Mouse (Mus musculus): ENCODE results near the gene Muc3a. TPM values are rescaled to one million over a fixed set of nuclear protein-coding genes. Genes with fewer than 3 reads are reported as not detected.

Muc3a gene
- total RNA-seq (2012; rRNA removed) = 12.7 and 16.1 TPM in 2 replicates
- 10 to 100 TPM in 1 of 2 experiments, not detected in 1; 16.9 TPM for polyA plus RNA-seq (2012; ENCODE audit: insufficient read depth in 1 of 2, insufficient read length in 2 of 2, low read depth in 1 of 2, low replicate concordance in 2 of 2, missing spikeins in 1 of 2)

- H3K27ac ChIP-seq (ENCODE audit: control insufficient read depth, low read depth, low read length) = no peak within 1 kb of the TSS
- H3K4me1 ChIP-seq (ENCODE audit: control insufficient read depth in 1 of 2, insufficient read depth in 2 of 2, low read length in 2 of 2) = no peaks in the 10 kb centered on the region
- no peaks in the 10 kb centered on the region for H3K27me3 ChIP-seq (ENCODE audit: control insufficient read depth in 1 of 2, insufficient read depth in 2 of 2, low read length in 2 of 2)
- H3K36me3 ChIP-seq (ENCODE audit: control insufficient read depth in 1 of 2, insufficient read depth in 2 of 2, low read length in 2 of 2) = no peaks in the 10 kb centered on the region
- no peak for TF ChIP-seq ELF1 (IDR thresholded peaks at IDR 0.05; ENCODE audit: low read depth, low read length)
- no peak for TF ChIP-seq ZNF384 (IDR thresholded peaks at IDR 0.05; ENCODE audit: low read depth, low read length)
- TF ChIP-seq NELFE (IDR thresholded peaks at IDR 0.05; ENCODE audit: low read depth, low read length) = no peak
- TF ChIP-seq POLR2A (IDR thresholded peaks at IDR 0.05; ENCODE audit: control insufficient read depth in 1 of 2, insufficient read depth in 1 of 2, low read depth in 1 of 2, low read length in 2 of 2, poor library complexity in 1 of 2) = no peak
- TF ChIP-seq RCOR1 (IDR thresholded peaks at IDR 0.05; ENCODE audit: low read depth, low read length) = no peak
- TF ChIP-seq MAFK (IDR thresholded peaks at IDR 0.05; ENCODE audit: borderline replicate concordance, low read depth, low read length) = no peak
- no peak for TF ChIP-seq MXI1 (IDR thresholded peaks at IDR 0.05; ENCODE audit: low read depth, low read length)
- no peak within 1 kb of the TSS for H3K4me3 ChIP-seq (ENCODE audit: control insufficient read depth in 1 of 2, insufficient read depth in 1 of 2, low read depth in 2 of 2, low read length in 2 of 2)
- H3K79me2 ChIP-seq (ENCODE audit: control insufficient read depth, insufficient read depth, low read length, poor library complexity) = no peaks in the 10 kb centered on the region
- no peaks in the 10 kb centered on the region for H3K9me3 ChIP-seq (replicated peaks; ENCODE audit: insufficient read depth, low read length)
- no peak within 1 kb of the TSS for H3K9ac ChIP-seq (ENCODE audit: control insufficient read depth, low read depth, low read length, poor library complexity, severe bottlenecking)
- DNase-seq (ENCODE audit: low read depth, low spot score) = no peak
Measured at GRCm38 (mm10) chr5:137212289-137212688, at the start of gene Muc3a. Muc3a (minus strand) TSS chr5:137212389.

DNA sequence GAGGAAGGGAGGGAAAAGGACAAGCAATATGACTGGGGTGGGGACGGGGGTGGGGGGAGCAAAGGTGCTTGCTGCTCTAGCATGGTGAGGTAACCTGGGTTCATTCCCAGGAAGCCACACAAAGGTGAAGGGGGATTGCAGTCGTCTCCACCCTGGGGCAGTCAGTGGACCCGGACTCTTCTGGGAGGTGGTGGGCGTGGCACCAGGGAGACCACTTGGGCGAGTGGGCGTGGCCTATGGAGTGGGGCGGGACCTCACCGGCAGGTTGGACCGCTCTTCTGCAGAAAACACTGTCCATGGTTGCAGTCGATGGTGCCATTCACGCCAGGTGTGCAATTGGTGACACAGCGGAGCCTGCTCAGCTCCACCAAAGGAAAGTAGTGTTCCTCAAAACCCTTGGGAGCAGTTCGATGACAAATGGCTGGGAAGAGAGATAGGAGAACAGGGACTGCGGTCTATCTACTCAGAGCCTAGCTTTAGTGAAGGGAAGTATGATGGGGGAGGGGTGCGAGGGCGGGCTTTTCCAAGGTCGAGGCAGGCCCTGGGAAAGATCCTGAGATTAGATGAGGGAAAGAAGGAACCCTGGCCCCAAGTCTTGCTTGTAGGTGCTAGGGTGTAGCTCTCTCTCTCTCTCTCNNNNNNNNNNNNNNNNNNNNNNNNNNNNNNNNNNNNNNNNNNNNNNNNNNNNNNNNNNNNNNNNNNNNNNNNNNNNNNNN, 917 bp downstream of the Muc3a start:
- TF ChIP-seq ETS1 (IDR thresholded peaks at IDR 0.05; ENCODE audit: low read depth, low read length) (no peak), USF1 (IDR thresholded peaks at IDR 0.05; ENCODE audit: low read depth, low read length) (no peak), TBP (IDR thresholded peaks at IDR 0.05; ENCODE audit: low read depth, low read length) (no peak), MXI1 (IDR thresholded peaks at IDR 0.05; ENCODE audit: low read depth, low read length) (no peak), RCOR1 (IDR thresholded peaks at IDR 0.05; ENCODE audit: low read depth, low read length) (no peak), RAD21 (IDR thresholded peaks at IDR 0.05; ENCODE audit: low read depth, low read length) (no peak), CHD2 (IDR thresholded peaks at IDR 0.05; ENCODE audit: low read length) (no peak), MAZ (IDR thresholded peaks at IDR 0.05; ENCODE audit: low read depth, low read length) (no peak), GATA1 (IDR thresholded peaks at IDR 0.05; ENCODE audit: low read depth, low read length) (no peak), TCF12 (IDR thresholded peaks at IDR 0.05; ENCODE audit: low read depth, low read length) (no peak), UBTF (IDR thresholded peaks at IDR 0.05; ENCODE audit: borderline replicate concordance, insufficient read depth, low read depth, low read length) (no peak)
- Histone ChIP-seq H3K4me1 (ENCODE audit: control insufficient read depth in 1 of 2, insufficient read depth in 2 of 2, low read length in 2 of 2) (no peaks in the 10 kb centered on the region), H3K9me3 (replicated peaks; ENCODE audit: insufficient read depth, low read length) (no peaks in the 10 kb centered on the region), H3K27ac (ENCODE audit: control insufficient read depth, low read depth, low read length) (no peak overlapping the region), H3K79me2 (ENCODE audit: control insufficient read depth, insufficient read depth, low read length, poor library complexity) (no peaks in the 10 kb centered on the region), H3K9ac (ENCODE audit: control insufficient read depth, low read depth, low read length, poor library complexity, severe bottlenecking) (no peak overlapping the region), H3K4me3 (ENCODE audit: control insufficient read depth in 1 of 2, insufficient read depth in 1 of 2, low read depth in 2 of 2, low read length in 2 of 2) (no peak overlapping the region), H3K36me3 (ENCODE audit: control insufficient read depth in 1 of 2, insufficient read depth in 2 of 2, low read length in 2 of 2) (no peaks in the 10 kb centered on the region), H3K27me3 (ENCODE audit: control insufficient read depth in 1 of 2, insufficient read depth in 2 of 2, low read length in 2 of 2) (no peaks in the 10 kb centered on the region)
- no peak for DNase-seq (ENCODE audit: low read depth, low spot score)

Data from MEL (cell line).